Comparison of ENCODE assay signal across 8 mouse cellular contexts in genomic region chr13:56438211-56439075, GRCm38 (mm10). TPM values are rescaled to one million over a fixed set of nuclear protein-coding genes. Genes with fewer than 3 reads are reported as not detected.
A peak's percentile ranks its signal among the peaks of the same experiment; 100 is the strongest.
DNase-seq lines count a peak whose midpoint lies in the region; ATAC-seq and TF ChIP-seq lines count a peak whose summit lies in the region.

Gene Slc25a48 (plus strand): TSS chr13:56438355.

- peak within 1 kb of the TSS; percentile 61 for H3K4me3 ChIP-seq in gastrocnemius, adult 2 months
- peak within 1 kb of the TSS; percentile 29 for H3K4me3 ChIP-seq in heart, postnatal 0 days (ENCODE audit: low read depth, low read length)

- intact Hi-C loops in gastrocnemius, adult 2 months (cut with DNase I) = loop anchor here (10.0 kb wide), 1 partner anchor 274 kb away; no protein-coding TSS in a partner anchor

- peak within 1 kb of the TSS; percentile 49 for H3K4me2 ChIP-seq in heart, postnatal 0 days (ENCODE audit: low read depth, low read length)

- H3K27me3 ChIP-seq in heart, postnatal 0 days (ENCODE audit: control insufficient read depth, insufficient read depth, low read length) = peaks cover 58% of the 10 kb centered on the region

- WGBS in heart, postnatal 0 days = 4% methylated on average over 51 of the region's 51 CpGs

- H3K36me3 ChIP-seq in heart, postnatal 0 days (replicated peaks; ENCODE audit: control insufficient read depth, insufficient read depth, low read length) = no peaks in the 10 kb centered on the region

- peak; percentile 45; the same call in 1 of the 2 replicates for ATAC-seq in heart, postnatal 0 days (ENCODE audit: insufficient read depth, low read depth)
- ATAC-seq in activated CD4-positive, CD25-positive, alpha-beta regulatory T cell, adult 4 months = no peak

- TF ChIP-seq CTCF in gastrocnemius, adult 2 months (IDR thresholded peaks at IDR 0.05) = no peak
- TF ChIP-seq CTCF in heart, postnatal 0 days (IDR thresholded peaks at IDR 0.05; ENCODE audit: low read depth) = no peak

- DNase-seq in gastrocnemius, adult 2 months = peak; percentile 71
- no peak for DNase-seq in gastrocnemius, postnatal 4 days (ENCODE audit: low spot score in 2 of 2)
- DNase-seq in embryo, embryonic 10.5 days (ENCODE audit: low spot score) = peak; percentile 43
- no peak for DNase-seq in heart, postnatal 0 days (ENCODE audit: low spot score)
- peak; percentile 79 to 92 for DNase-seq in kidney, postnatal 25 days
- DNase-seq in lung, postnatal 36 days = peak; percentile 47
- peak; percentile 57 for DNase-seq in yolk sac, embryonic 10.5 days (ENCODE audit: low spot score)

- peaks cover 4% of the 10 kb centered on the region; the same call in 1 of the 2 replicates for H3K9me3 ChIP-seq in heart, postnatal 0 days (replicated peaks; ENCODE audit: control insufficient read depth, low read length)

- H3K27ac ChIP-seq in gastrocnemius, adult 2 months = no peak within 1 kb of the TSS
- no peak within 1 kb of the TSS for H3K27ac ChIP-seq in heart, postnatal 0 days (ENCODE audit: low read depth)

- no peak for TF ChIP-seq EP300 in heart, postnatal 0 days (IDR thresholded peaks at IDR 0.05; ENCODE audit: low read depth)

- H3K4me1 ChIP-seq in heart, postnatal 0 days (ENCODE audit: control insufficient read depth, insufficient read depth) = no peaks in the 10 kb centered on the region

- no peak within 1 kb of the TSS for H3K9ac ChIP-seq in heart, postnatal 0 days (replicated peaks; ENCODE audit: low read depth, low read length)

RNA-seq across cellular contexts. Expression of gene Slc25a48, which starts in this region (rescaled TPM):
- not detected for total RNA-seq in gastrocnemius, adult 2 months (2021)
- total RNA-seq in gastrocnemius, postnatal 4 days (2021) = not detected
- 0.57 TPM in 1 of 2 replicates, not detected in the other for total RNA-seq in heart, postnatal 0 days (2014; rRNA removed; ENCODE audit: low replicate concordance)
- polyA plus RNA-seq in heart, postnatal 0 days (2015; fragmentation: Nextera tagmentation; extraction: Ambion mirVana) = not detected in 2 replicates
- polyA plus RNA-seq in activated CD4-positive, CD25-positive, alpha-beta regulatory T cell, adult 4 months (2017; shearing (Covaris generic)) = not detected

Comparison
In these comparisons a context has a peak if more than half of its experiments do, and no peak if none do; other contexts are left out.
1. Peak in DNase-seq and H3K4me3 ChIP-seq in gastrocnemius, adult 2 months; RNA of the gene not detected or under 1 TPM.
2. Peak in ATAC-seq, H3K4me3 ChIP-seq and H3K4me2 ChIP-seq in heart, postnatal 0 days; RNA of the gene not detected or under 1 TPM.
3. DNase-seq: peak in embryo, embryonic 10.5 days (single experiment), kidney, postnatal 25 days (2 of 2), lung, postnatal 36 days (single experiment) and yolk sac, embryonic 10.5 days (single experiment); none in gastrocnemius, postnatal 4 days (0 of 2) and heart, postnatal 0 days (single experiment).